Mouse (Mus musculus) liver, embryonic 14.5 days (tissue): Measurements from ENCODE around the gene 1700029F12Rik. TPM values are rescaled to one million over a fixed set of nuclear protein-coding genes. Genes with fewer than 3 reads are reported as not detected.

ENCODE experiments used
- ATAC-seq: fragments of 200-750 bp; cut with Nextera tagmentation; 2 replicates; pipeline ENCODE4 v1.8.0; 2017; ENCODE audit warnings: moderate number of reproducible peaks, mild to moderate bottlenecking, moderate library complexity; ENCODE audit not compliant: insufficient read depth
- DNase-seq, 3 experiments: peaks; one replicate each; pipeline ENCODE4 v3.0.0-alpha.2; 2012 to 2013; ENCODE audit warnings: low read depth in 3 of 3, low spot score in 3 of 3
- H3K27ac ChIP-seq: fragments of 300-500 bp; sonication (generic); 2 replicates; pipeline ENCODE4 v1.5.1; 2014; ENCODE audit warnings: moderate library complexity, mild to moderate bottlenecking, control low read depth, inconsistent platforms
- H3K27me3 ChIP-seq: fragments of 300-500 bp; sonication (generic); 2 replicates; pipeline ENCODE4 v1.6.1; 2014; ENCODE audit warnings: mild to moderate bottlenecking, low read length, moderate library complexity; ENCODE audit not compliant: control insufficient read depth, insufficient read depth
- H3K36me3 ChIP-seq: fragments of 300-500 bp; sonication (generic); replicated peaks from 2 replicates; pipeline ENCODE4 v1.6.1; 2014; ENCODE audit warnings: low read depth; ENCODE audit not compliant: control insufficient read depth, insufficient read depth
- H3K4me1 ChIP-seq, 2 experiments: fragments of 200-500 bp in 1 of 2; fragments of 300-500 bp in 1 of 2; sonication (generic) in 1 of 2; replicated peaks; 2 replicates each; pipeline ENCODE4 v1.6.1; 2012 to 2014; ENCODE audit warnings: antibody characterized with exemption in 1 of 2, inconsistent platforms in 1 of 2, low read length in 1 of 2; ENCODE audit not compliant: control insufficient read depth in 2 of 2, insufficient read depth in 2 of 2
- H3K4me2 ChIP-seq: fragments of 300-500 bp; sonication (generic); 2 replicates; pipeline ENCODE4 v1.6.1; 2014; ENCODE audit warnings: low read depth, mild to moderate bottlenecking, control low read depth, moderate library complexity
- H3K4me3 ChIP-seq, 2 experiments: fragments of 200-500 bp in 1 of 2; fragments of 300-500 bp in 1 of 2; sonication (generic) in 1 of 2; 2 replicates each; pipeline ENCODE4 v1.5.1; 2012 to 2014; ENCODE audit warnings: low read depth in 2 of 2, low read length in 2 of 2, mild to moderate bottlenecking in 2 of 2, control low read depth in 1 of 2, inconsistent platforms in 1 of 2, moderate library complexity in 1 of 2; ENCODE audit not compliant: insufficient read depth in 1 of 2
- H3K9ac ChIP-seq: fragments of 300-500 bp; sonication (generic); replicated peaks from 2 replicates; pipeline ENCODE4 v1.6.1; 2014; ENCODE audit warnings: mild to moderate bottlenecking, control low read depth, moderate library complexity
- H3K9me3 ChIP-seq: fragments of 300-500 bp; sonication (generic); 2 replicates; pipeline ENCODE4 v1.6.1; 2016; ENCODE audit warnings: low read length, mixed read lengths; ENCODE audit not compliant: control insufficient read depth
- CTCF ChIP-seq: IDR thresholded peaks from 2 replicates; pipeline ENCODE4 v1.5.1; 2016; ENCODE audit warnings: antibody characterized with exemption, low read depth, control low read depth
- EP300 ChIP-seq: IDR thresholded peaks from 2 replicates; pipeline ENCODE4 v1.6.1; 2016; ENCODE audit warnings: antibody characterized with exemption, low read depth
- WGBS: fragments of 180-500 bp; shearing (Covaris S2); extraction: QIAGEN DNeasy Blood & Tissue Kit; methylation state at CpG from one replicate; pipeline ENCODE4 v1.1.7; 2014; ENCODE audit not compliant: insufficient replicate concordance; 5-methylcytosine and 5-hydroxymethylcytosine counted together
- polyA plus RNA-seq, 2 experiments: library from polyadenylated mRNA; depleted of rRNA in 1 of 2; stranded (reverse) in 1 of 2; unstranded in 1 of 2; fragments of >200 nt; fragmentation: Nextera tagmentation in 1 of 2; extraction: Ambion mirVana in 1 of 2; gene quantifications; 2 replicates each; pipeline versions ENCODE4 v1.2.1 to v1.2.3; 2012 to 2014

1700029F12Rik gene
- polyA plus RNA-seq, 2 experiments: not detected

DNA sequence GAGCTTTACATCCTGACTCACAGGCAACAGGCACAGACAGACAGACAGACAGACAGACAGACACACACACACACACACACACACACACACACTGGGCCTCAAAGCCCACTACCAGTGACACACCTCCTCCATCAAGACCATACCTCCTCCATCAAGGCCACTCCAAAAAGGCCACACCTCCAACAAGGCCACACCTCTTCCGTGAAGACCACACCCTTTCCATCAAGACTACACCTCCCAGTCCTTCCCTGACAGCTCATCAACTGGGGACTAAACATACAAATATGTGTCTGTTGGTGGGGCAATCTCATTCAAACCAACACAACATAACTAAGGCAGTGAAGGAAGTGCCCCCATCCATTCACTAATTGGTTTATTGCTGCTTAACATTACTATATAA lies 37.1 kb downstream of the 1700029F12Rik start:
- no peak for TF ChIP-seq EP300
- TF ChIP-seq CTCF: no peak
- peak; percentile 56; the same call in 1 of the 2 replicates for ATAC-seq
- H3K27ac ChIP-seq: no peak overlapping the region
- WGBS: 46% methylated on average over 1 of the region's 1 CpGs
- H3K4me2 ChIP-seq: no peak overlapping the region
- H3K4me1 ChIP-seq: peaks cover 4 to 7% of the 10 kb centered on the region in 2 experiments; a peak in 3 of 4 replicates
- no peaks in the 10 kb centered on the region for H3K36me3 ChIP-seq
- no peak overlapping the region for H3K9ac ChIP-seq
- no peak overlapping the region for H3K4me3 ChIP-seq
- H3K9me3 ChIP-seq: no peaks in the 10 kb centered on the region
- no peaks in the 10 kb centered on the region for H3K27me3 ChIP-seq
- no peak for DNase-seq

GRCm38 (mm10) chr13:96995243-96995642 lies 38.9 kb downstream of the 1700029F12Rik start:
- Histone ChIP-seq H3K9me3 (no peaks in the 10 kb centered on the region), H3K4me2 (no peak overlapping the region), H3K36me3 (no peaks in the 10 kb centered on the region), H3K4me1 (peaks cover 4 to 7% of the 10 kb centered on the region in 2 experiments; a peak in 3 of 4 replicates), H3K27me3 (no peaks in the 10 kb centered on the region), H3K27ac (no peak overlapping the region), H3K9ac (no peak overlapping the region), H3K4me3 (no peak overlapping the region)
- WGBS: 12% methylated on average over 5 of the region's 5 CpGs
- no peak for ATAC-seq
- DNase-seq: no peak
- TF ChIP-seq EP300 (no peak), CTCF (no peak)

- no peak overlapping the region for H3K27ac ChIP-seq
These were observed 40.7 kb downstream of the 1700029F12Rik start for GRCm38 (mm10) chr13:96993291-96993989.

GRCm38 (mm10) chr13:96990561-96991265 lies 43.4 kb downstream of the 1700029F12Rik start:
- Histone ChIP-seq H3K9me3 (no peaks in the 10 kb centered on the region), H3K27ac (no peak overlapping the region), H3K36me3 (no peaks in the 10 kb centered on the region), H3K9ac (no peak overlapping the region), H3K4me1 (peaks cover 0 to 6% of the 10 kb centered on the region in 2 experiments; a peak in 3 of 4 replicates), H3K4me2 (no peak overlapping the region), H3K27me3 (peaks cover 8% of the 10 kb centered on the region), H3K4me3 (no peak overlapping the region)
- WGBS: 52% methylated on average over 14 of the region's 14 CpGs
- ATAC-seq (no peak), DNase-seq (no peak)
- TF ChIP-seq EP300 (no peak), CTCF (no peak)

More at GRCm38 (mm10) chr13:96993291-96993989, 40.7 kb downstream of the 1700029F12Rik start:
- H3K36me3 ChIP-seq: no peaks in the 10 kb centered on the region
- H3K4me1 ChIP-seq: peaks cover 4 to 7% of the 10 kb centered on the region in 2 experiments; a peak in 3 of 4 replicates
- no peak for ATAC-seq
- H3K4me3 ChIP-seq: no peak overlapping the region
- no peaks in the 10 kb centered on the region for H3K27me3 ChIP-seq
- no peaks in the 10 kb centered on the region for H3K9me3 ChIP-seq
- no peak overlapping the region for H3K9ac ChIP-seq
- WGBS: 41% methylated on average over 8 of the region's 8 CpGs
- TF ChIP-seq CTCF (no peak), EP300 (no peak)
- no peak overlapping the region for H3K4me2 ChIP-seq
- DNase-seq: no peak

- Histone ChIP-seq H3K4me2 (no peak overlapping the region), H3K36me3 (no peaks in the 10 kb centered on the region), H3K9ac (no peak overlapping the region), H3K27me3 (peaks cover 13% of the 10 kb centered on the region), H3K4me3 (no peak overlapping the region), H3K4me1 (peaks cover 0 to 10% of the 10 kb centered on the region in 2 experiments; a peak in 3 of 4 replicates), H3K27ac (no peak overlapping the region), H3K9me3 (no peaks in the 10 kb centered on the region)
- DNase-seq: no peak
- ATAC-seq: no peak
- TF ChIP-seq EP300 (no peak), CTCF (no peak)
- WGBS: 56% methylated on average over 3 of the region's 3 CpGs
These were observed 44.1 kb downstream of the 1700029F12Rik start for GRCm38 (mm10) chr13:96990045-96990444.
